ENCODE assay signal across 18 mouse cellular contexts in the genomic region with DNA sequence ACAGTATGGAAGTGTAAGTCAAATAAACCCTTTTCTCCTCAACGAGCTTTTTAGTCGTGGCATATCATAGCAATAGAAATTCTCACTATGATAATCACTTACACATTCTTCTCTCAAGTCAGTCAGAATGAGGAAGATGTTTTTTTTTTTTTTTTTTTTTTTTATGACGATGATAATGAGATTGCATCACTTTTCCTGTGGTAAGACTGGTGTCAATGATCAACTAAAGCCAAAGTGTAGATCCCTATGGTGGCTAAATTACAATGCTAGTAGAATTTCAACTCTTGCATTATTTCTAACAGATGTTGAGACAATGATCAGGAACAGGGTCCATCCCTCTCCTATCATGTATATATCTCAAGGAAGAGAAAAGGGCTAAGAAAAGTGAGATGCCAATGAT.
"Had no signal": no experiment of that assay in that cellular context is flagged by ENCODE, and none has a peak within 500 bp of the region (broad histone marks: within the 10 kb centered on the region; RNA-seq: fewer than 3 reads in every experiment).

No protein-coding gene starts in this region.

- H3K36me3 ChIP-seq: midbrain, embryonic 10.5 days; midbrain, embryonic 13.5 days; midbrain, embryonic 15.5 days; neural tube, embryonic 13.5 days; neural tube, embryonic 15.5 days had no signal

- H3K27ac ChIP-seq: midbrain, embryonic 10.5 days; midbrain, embryonic 13.5 days; midbrain, embryonic 15.5 days; neural tube, embryonic 13.5 days; neural tube, embryonic 15.5 days had no signal

- H3K4me3 ChIP-seq: midbrain, embryonic 10.5 days; midbrain, embryonic 13.5 days; midbrain, embryonic 15.5 days; myocyte; neural tube, embryonic 13.5 days; neural tube, embryonic 15.5 days had no signal

- ATAC-seq: midbrain, embryonic 13.5 days; midbrain, embryonic 15.5 days had no signal

- H3K9ac ChIP-seq: lung, embryonic 14.5 days; midbrain, embryonic 13.5 days; midbrain, embryonic 15.5 days; neural tube, embryonic 13.5 days; neural tube, embryonic 15.5 days had no signal

- DNase-seq: lung, adult 18-20 months; lung, embryonic 14.5 days; lung, postnatal 10 days; lung, postnatal 4 days; retina, postnatal 1 day; right cerebral cortex, adult 18-20 months; right cerebral cortex, postnatal 25 days; right cerebral cortex, postnatal 4 days; spleen, adult 18-20 months; thymus, adult 18-20 months; thymus, postnatal 14 days; thymus, postnatal 36 days had no signal

- H3K27me3 ChIP-seq: midbrain, embryonic 13.5 days; midbrain, embryonic 15.5 days; neural tube, embryonic 13.5 days; neural tube, embryonic 15.5 days had no signal

- H3K9me3 ChIP-seq: midbrain, embryonic 10.5 days; midbrain, embryonic 13.5 days; midbrain, embryonic 15.5 days; neural tube, embryonic 13.5 days; neural tube, embryonic 15.5 days had no signal

- H3K4me1 ChIP-seq: midbrain, embryonic 10.5 days; midbrain, embryonic 13.5 days; midbrain, embryonic 15.5 days; neural tube, embryonic 13.5 days; neural tube, embryonic 15.5 days had no signal

- H3K4me2 ChIP-seq: lung, embryonic 14.5 days; midbrain, embryonic 13.5 days; midbrain, embryonic 15.5 days; neural tube, embryonic 13.5 days; neural tube, embryonic 15.5 days had no signal
